Mouse (Mus musculus): Measurements from ENCODE around the gene Srebf2.
"Not testable (repeated sequence)": the region's sequence is repeated elsewhere in the genome, so short reads cannot be mapped to it uniquely, and the experiment has no call there.

The Srebf2 gene

DNA sequence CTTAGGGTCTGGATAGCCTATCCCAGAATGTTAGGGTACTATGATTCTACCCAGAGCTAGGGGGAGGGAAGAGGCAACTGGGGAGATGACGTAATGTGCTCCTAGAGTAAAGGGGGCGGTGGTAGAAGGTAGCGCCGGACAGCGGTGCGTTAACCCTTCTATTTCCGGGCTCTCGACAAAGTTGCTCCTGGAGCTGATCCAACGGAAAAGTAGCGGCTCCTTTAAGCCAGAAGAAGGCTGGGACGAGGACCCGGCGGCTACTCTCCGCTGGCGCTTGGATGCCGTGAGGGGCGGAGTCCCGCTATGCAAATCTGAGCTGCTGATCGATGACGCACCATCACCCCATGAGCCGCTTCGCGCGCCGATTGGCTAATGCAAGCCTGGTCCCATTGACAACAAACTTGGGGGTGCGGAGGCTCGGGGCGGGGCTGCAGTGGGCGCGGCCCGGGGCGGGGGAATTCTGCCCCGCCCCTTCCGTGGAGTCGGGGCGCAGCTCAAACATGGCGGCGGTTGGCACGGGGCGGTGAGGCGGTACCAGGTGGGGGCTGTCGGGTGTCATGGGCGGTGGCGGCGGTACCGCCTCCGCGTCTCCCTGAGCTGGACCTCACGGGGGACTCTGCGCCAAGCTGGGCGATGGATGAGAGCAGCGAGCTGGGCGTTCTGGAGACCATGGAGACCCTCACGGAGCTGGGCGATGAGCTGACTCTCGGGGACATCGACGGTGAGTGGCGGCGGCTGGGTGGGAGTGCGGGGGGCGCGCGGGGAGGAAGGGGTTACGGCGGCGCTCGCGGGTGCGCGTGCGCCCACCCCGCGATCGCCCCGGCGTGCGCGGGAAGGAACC, at the start of gene Srebf2:
Gene Srebf2 (plus strand): TSS at position 412 of the 841 bp plus-strand sequence.
- peak; percentile 100 for DNase-seq (ENCODE audit: low read depth)

DNA sequence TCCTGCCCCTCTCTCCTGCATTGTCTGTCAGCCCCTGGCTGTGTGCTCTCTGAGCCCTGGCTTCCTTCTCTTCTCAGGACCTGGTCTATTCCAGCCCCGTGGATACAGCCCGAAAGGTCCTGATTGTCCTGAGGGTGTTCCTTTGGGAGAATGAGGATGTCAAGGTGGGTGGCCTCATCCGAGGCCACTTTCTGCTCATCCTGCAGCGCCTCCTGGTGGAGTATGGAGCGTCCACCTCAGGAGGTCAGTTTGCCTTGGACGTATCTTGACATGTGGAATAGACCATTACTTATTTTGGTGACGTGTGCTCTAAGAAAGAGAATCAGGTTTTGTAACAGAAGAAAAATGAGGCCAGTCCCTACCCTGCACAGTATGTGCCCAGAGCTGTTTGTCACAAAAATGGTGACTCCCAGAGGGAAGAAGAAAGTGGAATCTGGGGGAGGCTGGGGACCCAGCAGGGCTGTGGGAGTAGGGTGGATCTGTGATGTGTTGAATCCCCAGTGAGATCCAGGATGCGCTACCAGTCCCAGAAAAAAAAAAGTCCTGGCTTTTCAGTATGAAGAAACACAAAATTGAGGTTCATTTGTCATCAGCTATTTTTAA, 39.9 kb upstream of the Srebf2 start:
- DNase-seq (ENCODE audit: low read depth): peak; percentile 44

DNA sequence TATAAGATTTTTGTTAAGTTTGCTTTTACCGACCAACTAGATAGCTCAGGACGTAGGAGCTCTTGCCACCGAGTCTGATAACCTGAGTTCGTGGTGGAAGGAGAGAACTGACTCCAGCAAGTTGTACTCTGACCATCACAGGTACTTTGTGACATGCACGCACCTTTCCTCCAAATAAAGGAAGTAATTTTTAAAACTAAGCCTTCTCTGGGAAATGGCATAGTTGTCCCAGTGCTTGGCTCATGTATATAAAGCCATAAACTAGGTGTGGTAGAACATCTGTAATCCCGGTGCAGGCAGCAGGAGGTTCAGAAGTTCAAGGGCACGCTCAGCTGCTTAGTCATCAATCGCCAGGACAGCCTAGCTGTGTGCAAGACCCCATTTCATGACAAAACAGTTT, 26.4 kb upstream of the Srebf2 start:
- DNase-seq (ENCODE audit: low read depth): no peak

DNA sequence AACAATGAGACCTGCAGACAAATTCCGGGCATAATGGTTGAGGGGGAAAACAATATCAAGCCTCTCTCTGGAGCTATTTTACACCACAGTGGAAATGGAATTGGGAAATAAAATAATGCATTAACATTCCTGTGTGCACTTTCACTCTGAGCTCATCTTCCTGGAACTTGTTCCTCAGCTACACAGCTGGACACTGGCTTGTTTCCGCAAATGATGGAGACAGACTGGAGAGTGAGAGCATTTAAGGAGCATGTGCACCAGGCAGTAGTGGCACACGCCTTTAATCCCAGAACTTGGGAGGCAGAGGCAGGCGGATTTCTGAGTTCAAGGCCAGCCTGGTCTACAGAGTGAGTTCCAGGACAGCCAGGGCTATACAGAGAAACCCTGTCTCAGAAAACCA, 20.3 kb upstream of the Srebf2 start:
- not testable (repeated sequence) for DNase-seq (ENCODE audit: low read depth)

DNA sequence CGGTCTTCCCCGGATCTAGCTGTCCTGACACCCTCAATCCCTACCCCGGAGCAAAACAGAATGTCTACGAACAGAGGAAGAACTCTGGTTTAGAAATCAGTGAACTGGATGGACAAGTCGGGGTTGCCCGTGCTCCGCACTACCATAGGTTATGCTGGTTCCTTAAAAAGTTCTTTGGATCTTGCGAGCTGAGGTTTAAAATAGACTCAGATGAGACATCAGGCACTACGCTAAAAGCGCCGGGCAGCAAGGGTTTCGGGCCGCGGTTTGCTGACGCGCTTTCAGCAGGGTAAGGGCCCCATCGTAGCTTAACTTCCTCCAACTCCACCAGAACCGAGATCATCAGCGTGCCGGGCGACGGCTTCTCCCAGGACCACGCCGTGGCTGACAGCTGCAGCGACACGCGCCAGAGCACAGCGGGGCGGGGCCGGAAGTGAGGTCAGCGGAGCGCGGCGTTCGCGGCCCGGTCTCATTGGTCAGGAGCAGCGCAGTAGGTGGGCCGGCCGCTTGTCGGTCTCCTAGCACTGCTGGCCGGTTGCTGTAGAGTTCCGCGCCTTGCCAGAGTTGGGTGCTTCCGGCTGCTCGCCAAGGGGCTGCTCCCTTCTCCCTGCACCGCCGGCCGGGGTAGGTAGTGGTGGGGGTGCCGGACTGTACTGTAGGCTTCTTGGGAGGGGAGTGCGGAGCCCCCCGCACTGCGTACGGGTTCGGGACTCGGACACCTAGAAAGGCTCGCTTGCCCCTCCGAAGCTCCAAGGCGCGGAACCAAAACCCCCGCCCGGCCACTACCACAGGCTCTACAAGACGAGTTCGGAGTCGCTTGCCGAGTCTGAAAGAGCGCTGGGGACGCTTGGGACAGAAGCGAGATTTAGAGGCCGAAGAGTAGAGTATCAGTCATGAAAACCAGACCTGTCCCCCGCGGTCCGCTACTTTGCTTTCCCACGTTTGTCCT, 19.3 kb upstream of the Srebf2 start, which contains the start of gene Ccdc134:
Gene Ccdc134 (plus strand): TSS at position 497 of the 949 bp plus-strand sequence.
- DNase-seq (ENCODE audit: low read depth): peak; percentile 97

DNA sequence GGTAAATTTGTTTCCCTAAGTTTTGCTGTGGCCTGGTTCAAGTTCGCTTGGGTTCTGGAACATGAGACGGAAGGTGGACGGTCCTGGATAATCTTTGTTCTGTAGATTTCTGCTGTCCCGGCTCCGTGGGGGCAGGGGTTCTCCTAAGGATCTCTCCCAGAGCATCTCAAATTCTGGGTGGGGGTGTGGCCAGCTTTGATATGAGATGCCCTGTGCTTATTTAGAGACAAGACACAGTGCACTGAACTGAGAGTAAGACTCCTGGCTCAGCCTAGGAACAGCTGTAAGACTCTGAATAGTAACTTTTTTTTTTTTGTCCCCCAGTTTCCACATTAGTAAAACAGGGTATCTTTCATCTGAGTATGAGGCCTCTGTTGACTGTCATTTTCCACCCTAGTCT, 18.6 kb upstream of the Srebf2 start:
- DNase-seq (ENCODE audit: low read depth): no peak

DNA sequence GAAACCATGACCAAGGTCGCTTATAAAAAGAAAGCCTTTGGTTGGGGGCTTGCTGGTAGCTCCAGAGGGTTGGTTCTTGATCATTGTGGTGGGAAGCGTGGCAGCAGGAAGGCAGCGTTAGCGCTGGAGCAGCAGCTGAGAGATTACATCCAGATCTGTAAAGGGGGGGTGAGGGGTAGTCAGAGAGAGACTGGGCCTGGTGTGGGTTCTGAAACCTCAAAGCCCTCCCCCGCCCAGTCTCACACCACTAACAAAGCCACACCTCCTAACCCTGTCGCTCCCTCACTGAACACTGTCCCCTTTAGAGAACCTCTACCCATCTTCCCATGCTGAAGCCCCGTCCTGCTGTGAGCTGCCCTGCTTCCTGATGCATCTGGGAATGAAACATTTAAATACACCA, 16.4 kb upstream of the Srebf2 start:
- DNase-seq (ENCODE audit: low read depth): peak; percentile 54

DNA sequence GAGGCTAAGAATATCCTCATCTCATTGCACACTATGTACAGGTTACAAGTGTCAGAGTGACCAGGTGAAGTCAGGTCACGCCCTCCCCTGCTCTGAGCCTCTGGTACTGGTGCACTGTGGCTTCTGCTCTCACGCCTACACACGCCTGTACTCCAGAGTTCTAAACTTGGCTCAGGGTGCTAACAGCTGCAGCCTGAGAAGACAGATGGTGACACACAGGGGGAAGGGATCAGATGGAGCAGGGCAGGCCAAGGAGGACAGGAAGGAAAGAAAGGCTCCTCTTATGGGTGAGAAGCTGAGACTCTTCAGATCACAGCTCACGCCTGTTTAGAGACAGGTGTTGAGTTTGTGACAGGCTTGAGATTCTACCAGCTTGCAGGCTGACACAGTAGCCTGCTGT, 11.6 kb upstream of the Srebf2 start:
- no peak for DNase-seq (ENCODE audit: low read depth)

DNA sequence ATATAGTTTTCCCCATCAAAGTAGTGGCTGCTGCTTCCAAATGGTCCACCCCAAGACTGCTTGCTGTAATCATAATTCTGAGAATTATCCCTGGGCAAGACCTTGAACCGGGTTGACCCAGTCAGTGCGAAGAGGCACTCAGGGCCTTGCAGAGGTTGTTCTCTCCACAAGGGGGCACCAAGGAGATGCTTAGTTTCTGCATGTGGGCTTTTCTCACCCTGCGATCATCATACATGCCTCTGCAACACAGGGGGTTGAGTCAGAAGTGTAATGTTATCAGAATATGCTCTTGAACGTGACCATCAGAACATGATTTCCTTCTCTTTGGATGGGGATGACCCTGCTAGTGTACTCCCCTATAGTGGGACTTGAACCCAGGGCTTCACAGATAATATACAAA, 8.4 kb upstream of the Srebf2 start:
- peak; percentile 89 for DNase-seq (ENCODE audit: low read depth)

DNA sequence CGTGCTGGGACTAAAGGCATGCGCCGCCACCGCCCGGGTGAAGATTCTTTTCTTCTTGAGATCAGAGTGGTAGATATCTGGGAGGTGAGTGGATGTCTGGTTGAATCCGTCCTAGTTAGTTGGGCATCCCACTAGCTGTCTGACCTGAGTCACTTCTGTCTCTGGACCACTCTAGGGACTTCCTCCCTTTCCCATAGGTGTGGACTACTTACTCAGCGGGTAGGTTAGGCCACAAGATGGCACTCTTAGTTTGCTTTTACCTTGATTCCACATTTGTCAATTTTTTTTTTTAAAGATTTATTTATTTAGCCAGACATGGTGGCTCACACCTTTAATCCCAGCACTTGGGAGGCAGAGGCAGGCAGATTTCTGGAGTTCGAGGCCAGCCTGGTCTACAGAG, 7.8 kb upstream of the Srebf2 start:
- DNase-seq (ENCODE audit: low read depth): peak; percentile 70

DNA sequence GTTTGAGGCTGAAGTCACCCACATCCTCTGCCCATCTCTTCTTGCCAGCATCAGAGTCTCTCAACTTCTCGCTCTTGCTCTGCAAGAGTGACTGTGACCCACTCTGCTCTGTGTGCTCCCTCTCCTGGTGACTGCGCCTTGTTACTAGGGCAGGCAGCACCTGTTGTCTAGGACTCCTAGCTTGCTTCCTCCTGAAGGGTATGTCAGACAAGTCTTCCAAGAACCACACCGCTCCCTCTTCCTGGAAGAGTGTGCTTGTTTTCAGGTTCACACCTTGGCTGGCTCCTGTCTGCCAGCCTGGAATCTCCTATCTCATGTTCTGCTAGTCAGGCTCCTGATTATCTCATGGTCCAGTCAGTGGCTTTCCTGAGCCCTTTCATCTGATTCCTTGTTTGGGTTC, 6.6 kb upstream of the Srebf2 start:
- peak; percentile 50 for DNase-seq (ENCODE audit: low read depth)

DNA sequence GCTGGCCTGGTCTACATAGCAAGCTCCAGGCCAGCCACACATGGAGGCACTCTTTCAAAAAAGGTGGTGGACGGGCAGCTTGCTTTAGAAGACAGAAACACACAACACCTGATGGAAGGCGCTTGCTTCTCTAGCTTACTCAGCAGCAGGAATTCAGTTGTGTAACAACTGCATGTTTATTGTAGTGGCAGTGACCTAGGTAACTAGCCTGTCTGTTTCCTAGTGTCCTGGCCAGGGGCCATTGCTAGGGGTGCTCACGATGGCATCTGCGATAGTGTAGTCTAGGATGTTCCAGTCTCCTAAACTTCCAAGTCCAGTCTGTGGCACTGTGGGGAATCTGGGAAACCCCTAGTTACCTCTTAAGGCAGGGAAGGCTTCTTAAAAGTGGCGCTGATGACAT, 2.8 kb upstream of the Srebf2 start:
- DNase-seq (ENCODE audit: low read depth): no peak

DNA sequence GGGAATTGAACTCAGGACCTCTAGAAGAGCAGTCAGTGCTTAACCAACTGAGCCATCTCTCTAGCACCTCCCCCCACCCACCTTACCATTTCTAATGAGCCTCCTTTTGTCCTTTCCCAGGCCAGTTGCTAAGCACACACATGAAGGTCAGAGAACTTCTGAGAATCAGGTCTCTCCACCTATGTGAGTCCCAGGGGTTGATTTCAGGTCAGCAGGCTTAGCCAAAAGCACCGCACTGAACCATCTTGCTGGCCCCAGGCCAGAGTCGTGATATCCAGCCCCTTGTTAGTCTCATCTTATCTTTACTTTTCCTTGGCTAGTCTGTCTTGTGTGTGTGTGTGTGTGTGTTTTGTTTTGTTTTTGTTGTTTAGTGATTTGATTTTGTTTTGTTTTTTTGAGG, 1.6 kb upstream of the Srebf2 start:
- no peak for DNase-seq (ENCODE audit: low read depth)

DNA sequence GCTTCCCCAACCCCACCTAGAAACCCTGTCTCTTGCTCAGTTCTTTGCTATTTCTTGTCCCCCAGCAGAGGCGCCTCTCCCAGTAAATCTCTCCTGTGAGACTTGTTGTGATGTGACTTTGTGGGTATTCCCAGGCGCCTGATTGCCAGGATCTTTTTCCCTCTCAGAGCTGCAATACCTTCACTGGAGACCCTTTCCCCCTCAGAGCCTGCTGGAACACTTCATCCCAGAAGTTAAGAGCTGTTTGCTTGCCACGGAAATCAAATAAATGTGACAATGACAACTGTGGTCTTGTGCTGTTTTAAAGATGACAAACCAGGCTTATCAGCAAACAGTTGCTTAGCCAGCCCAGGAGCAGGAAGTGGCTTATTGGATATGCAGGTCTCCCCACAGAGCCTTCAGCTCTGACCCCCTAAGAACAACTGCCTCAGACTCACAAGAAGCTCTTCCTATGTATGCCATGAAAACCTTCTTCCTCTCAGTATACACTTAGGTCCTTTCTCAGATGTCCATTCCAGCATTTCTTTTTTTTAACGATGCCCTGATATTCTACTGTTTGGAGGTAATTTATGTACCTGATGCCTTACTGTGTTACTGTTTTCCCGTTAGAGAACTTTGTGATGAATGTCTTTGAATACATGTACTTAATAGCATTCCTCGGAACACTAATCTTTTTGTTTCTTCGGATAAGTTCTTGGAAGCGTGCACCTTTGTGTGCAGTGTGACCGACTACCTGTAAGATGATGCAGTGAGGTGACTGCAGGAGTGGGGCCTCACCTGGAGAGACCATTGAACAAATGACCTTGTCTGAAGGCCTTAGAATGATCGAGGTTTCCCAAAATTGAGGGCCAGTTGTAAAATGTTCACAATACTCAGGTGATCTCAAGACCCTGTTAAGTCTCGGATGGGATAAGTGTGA, 871 bp upstream of the Srebf2 start:
- peak; percentile 75 for DNase-seq (ENCODE audit: low read depth)

DNA sequence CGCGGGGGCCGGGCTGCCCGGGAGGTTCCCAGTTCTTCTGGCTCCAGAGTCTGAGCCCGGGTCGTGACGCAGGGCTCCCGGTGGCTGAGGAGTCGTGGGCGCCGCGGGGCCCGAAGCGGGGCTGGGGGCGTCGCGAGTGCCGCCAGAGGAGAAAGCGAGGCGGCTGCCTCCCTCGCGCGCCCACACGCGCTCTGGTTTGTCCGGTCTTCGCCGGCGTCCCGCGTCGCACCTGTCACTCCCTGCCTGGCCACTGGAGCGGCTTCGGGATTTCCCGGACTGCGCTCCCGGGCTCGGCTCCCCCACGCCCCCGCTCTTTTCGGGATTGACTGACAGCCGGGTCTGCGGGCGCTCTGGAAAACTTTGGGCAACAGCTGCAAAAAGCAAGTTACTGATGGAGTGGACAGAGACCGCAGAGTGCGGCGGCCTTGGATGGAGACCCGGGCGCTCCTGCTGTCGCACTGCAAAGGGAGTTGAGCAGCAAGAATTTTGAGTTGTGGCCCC, 680 bp downstream of the Srebf2 start:
- DNase-seq (ENCODE audit: low read depth): peak; percentile 70

DNA sequence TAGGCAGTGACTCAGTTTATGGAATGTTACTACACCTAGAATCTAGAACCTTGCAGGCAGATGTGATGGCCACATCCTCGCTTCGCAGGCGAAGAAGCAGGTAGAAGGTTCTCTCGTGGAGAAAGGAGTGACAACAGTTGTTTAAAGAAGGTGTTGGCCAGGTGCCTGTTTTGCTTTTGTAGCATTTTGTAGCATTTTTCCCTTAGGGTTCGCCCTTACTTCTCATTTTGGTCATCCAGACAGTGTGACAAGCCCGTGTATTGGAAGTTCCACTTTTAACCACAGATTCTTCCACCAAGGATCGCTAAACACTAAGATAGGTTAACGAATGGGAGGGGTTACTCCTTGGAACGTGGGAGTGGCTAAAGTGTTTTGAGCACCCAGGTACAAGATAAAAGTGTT, 1.5 kb downstream of the Srebf2 start:
- DNase-seq (ENCODE audit: low read depth): peak; percentile 77

DNA sequence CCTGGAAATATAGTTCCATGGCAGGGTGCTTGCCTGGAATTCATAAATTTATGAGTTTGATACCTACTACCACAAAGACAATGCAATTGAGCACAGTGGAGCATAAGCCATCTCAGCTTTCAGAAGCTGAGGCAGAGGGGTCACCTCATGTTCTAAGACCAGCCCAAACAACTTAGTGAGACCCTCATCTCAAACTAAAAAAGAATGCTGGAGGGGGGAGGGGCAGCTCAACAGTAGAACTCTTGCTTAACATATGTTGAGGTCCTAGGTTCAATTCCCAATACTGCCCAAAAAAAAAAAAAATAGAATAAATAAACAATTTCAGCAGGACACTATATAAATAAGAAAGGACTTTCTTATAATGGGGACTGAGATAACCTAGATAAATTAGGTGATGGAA, 3.1 kb downstream of the Srebf2 start:
- no peak for DNase-seq (ENCODE audit: low read depth)

DNA sequence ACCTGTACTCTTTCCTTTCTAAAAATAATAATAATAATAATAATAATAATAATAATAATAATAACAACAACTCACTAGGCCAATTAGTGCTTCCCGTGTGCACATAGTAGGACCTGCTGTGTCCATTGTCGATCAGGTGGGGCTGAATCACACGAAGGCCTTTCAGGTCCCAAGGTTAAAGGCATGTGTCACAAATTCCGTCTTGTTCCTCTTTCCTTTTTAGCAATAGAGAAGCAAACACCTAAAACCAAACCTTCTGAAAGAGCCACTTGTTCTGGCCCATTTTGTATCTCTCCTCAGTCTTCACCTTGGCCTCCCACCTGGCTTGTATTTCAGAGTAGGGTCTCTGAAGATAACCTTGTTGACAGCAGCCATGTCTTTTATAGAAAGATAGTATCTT, 4.2 kb downstream of the Srebf2 start:
- no peak for DNase-seq (ENCODE audit: low read depth)

DNA sequence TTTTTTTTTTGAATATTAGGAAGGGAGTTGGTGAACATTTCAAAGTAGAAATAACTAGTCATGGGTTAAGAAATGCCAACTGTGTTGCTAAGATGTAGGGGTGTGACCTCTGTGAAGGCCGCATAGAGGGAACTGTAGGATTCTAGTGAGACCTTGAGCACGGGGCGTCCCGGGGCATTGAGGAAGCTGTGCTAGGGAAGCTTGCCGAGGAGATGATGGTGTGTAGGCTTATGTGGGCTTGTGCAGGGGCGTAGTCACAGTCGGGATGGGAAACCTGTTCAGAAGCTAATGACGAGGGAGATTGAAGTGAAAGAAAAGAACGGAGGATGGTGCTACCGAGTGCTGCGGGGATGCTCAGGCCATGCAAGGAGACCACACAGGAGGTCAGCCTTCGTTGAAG, 5.0 kb downstream of the Srebf2 start:
- no peak for DNase-seq (ENCODE audit: low read depth)

DNA sequence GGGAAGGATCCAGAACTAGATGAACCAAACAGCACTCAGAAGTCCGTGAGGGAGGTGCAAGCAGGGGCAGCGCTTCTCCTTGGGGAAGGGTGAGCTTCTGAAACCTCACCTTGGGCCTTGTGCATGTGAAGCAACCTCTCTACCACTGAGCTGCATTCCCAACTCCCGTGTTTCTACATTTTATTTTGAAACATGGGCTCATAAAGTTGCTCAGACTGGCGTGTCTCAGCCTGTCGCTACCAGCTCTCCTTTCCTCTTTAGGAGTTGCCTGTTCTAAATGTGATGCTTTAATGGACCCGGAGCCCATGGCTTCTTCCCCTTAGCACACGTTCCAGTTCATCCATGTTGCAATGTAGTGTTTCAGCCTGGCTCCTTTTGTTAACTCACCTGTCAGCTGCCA, 5.5 kb downstream of the Srebf2 start:
- no peak for DNase-seq (ENCODE audit: low read depth)

DNA sequence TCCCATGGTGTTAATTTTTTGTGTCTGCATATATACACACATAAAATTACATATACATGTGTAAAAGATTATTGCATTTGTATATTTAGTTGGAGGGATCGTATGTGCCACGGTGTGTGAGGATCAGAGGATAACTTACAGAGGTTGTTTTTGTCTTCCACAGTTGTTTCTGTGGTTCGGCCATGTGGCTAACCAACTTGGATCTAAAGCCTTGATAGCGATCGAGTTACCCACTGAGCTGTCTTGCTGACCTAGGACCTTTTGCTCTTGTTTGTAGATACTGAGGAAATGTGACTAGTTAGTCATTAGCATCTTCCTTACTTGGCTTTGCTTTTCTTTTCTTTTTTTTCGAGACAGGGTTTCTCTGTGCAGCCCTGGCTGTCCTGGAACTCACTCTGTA, 9.3 kb downstream of the Srebf2 start:
- DNase-seq (ENCODE audit: low read depth): peak; percentile 76

Data from induced T-regulatory cell, adult 2 months (primary cell).